Mouse (Mus musculus): Measurements from ENCODE around the gene Rtn4rl1. TPM values are rescaled to one million over a fixed set of nuclear protein-coding genes. Genes with fewer than 3 reads are reported as not detected.

The Rtn4rl1 gene
- polyA plus RNA-seq, 1 experiment from 2014 or later = 2.4 TPM

GRCm38 (mm10) chr11:75198792-75199191 lies 5.2 kb downstream of the Rtn4rl1 start:
- ATAC-seq (ENCODE audit: low FRiP score) = no peak
- no peaks in the 10 kb centered on the region for H3K9me3 ChIP-seq (ENCODE audit: control insufficient read depth, low read length)
- no peak overlapping the region for H3K27ac ChIP-seq (ENCODE audit: low read depth, low read length)
- H3K27me3 ChIP-seq (ENCODE audit: control insufficient read depth, insufficient read depth, low read length) = peaks cover 36% of the 10 kb centered on the region
- WGBS = 61% methylated on average over 4 of the region's 4 CpGs
- DNase-seq (ENCODE audit: low spot score) = no peak
- H3K4me2 ChIP-seq (replicated peaks; ENCODE audit: low read depth, low read length) = no peak overlapping the region
- peaks cover 5% of the 10 kb centered on the region for H3K4me1 ChIP-seq (replicated peaks; ENCODE audit: control insufficient read depth, insufficient read depth, low read length)
- no peak overlapping the region for H3K9ac ChIP-seq (ENCODE audit: low read depth, low read length)
- no peak overlapping the region for H3K4me3 ChIP-seq (ENCODE audit: low read depth, low read length)
- H3K36me3 ChIP-seq (ENCODE audit: control insufficient read depth, insufficient read depth, low read length) = no peaks in the 10 kb centered on the region

- ATAC-seq (ENCODE audit: low FRiP score) = no peak
- H3K27ac ChIP-seq (ENCODE audit: low read depth, low read length) = no peak overlapping the region
- no peak for DNase-seq (ENCODE audit: low spot score)
- peaks cover 25% of the 10 kb centered on the region for H3K27me3 ChIP-seq (ENCODE audit: control insufficient read depth, insufficient read depth, low read length)
- H3K4me2 ChIP-seq (replicated peaks; ENCODE audit: low read depth, low read length) = no peak overlapping the region
- H3K4me3 ChIP-seq (ENCODE audit: low read depth, low read length) = no peak overlapping the region
- no peaks in the 10 kb centered on the region for H3K9me3 ChIP-seq (ENCODE audit: control insufficient read depth, low read length)
- H3K36me3 ChIP-seq (ENCODE audit: control insufficient read depth, insufficient read depth, low read length) = no peaks in the 10 kb centered on the region
- H3K9ac ChIP-seq (ENCODE audit: low read depth, low read length) = no peak overlapping the region
- 88% methylated on average over 5 of the region's 5 CpGs for WGBS
- H3K4me1 ChIP-seq (replicated peaks; ENCODE audit: control insufficient read depth, insufficient read depth, low read length) = peaks cover 2% of the 10 kb centered on the region; the same call in 1 of the 2 replicates
These were observed 6.4 kb downstream of the Rtn4rl1 start for GRCm38 (mm10) chr11:75199951-75200350.

- Histone ChIP-seq H3K36me3 (ENCODE audit: control insufficient read depth, insufficient read depth, low read length) (no peaks in the 10 kb centered on the region), H3K27ac (ENCODE audit: low read depth, low read length) (no peak overlapping the region), H3K4me2 (replicated peaks; ENCODE audit: low read depth, low read length) (no peak overlapping the region), H3K4me3 (ENCODE audit: low read depth, low read length) (no peak overlapping the region), H3K27me3 (ENCODE audit: control insufficient read depth, insufficient read depth, low read length) (peaks cover 15% of the 10 kb centered on the region), H3K9ac (ENCODE audit: low read depth, low read length) (no peak overlapping the region), H3K4me1 (replicated peaks; ENCODE audit: control insufficient read depth, insufficient read depth, low read length) (0 out of 2 replicates have a peak, but pooled peaks cover 2% of the 10 kb centered on the region), H3K9me3 (ENCODE audit: control insufficient read depth, low read length) (no peaks in the 10 kb centered on the region)
- DNase-seq (ENCODE audit: low spot score) = no peak
- no peak for ATAC-seq (ENCODE audit: low FRiP score)
- WGBS = 92% methylated on average over 12 of the region's 12 CpGs
These were observed 7.4 kb downstream of the Rtn4rl1 start for GRCm38 (mm10) chr11:75200935-75201334.

- ATAC-seq (ENCODE audit: low FRiP score) (no peak), DNase-seq (ENCODE audit: low spot score) (no peak)
- no peak overlapping the region for H3K4me3 ChIP-seq (ENCODE audit: low read depth, low read length)
- H3K9me3 ChIP-seq (ENCODE audit: control insufficient read depth, low read length) = no peaks in the 10 kb centered on the region
- H3K4me1 ChIP-seq (replicated peaks; ENCODE audit: control insufficient read depth, insufficient read depth, low read length) = 0 out of 2 replicates have a peak, but pooled peaks cover 2% of the 10 kb centered on the region
- 66% methylated on average over 8 of the region's 8 CpGs for WGBS
- H3K27ac ChIP-seq (ENCODE audit: low read depth, low read length) = no peak overlapping the region
- H3K27me3 ChIP-seq (ENCODE audit: control insufficient read depth, insufficient read depth, low read length) = peaks cover 7% of the 10 kb centered on the region
- no peak overlapping the region for H3K9ac ChIP-seq (ENCODE audit: low read depth, low read length)
- no peaks in the 10 kb centered on the region for H3K36me3 ChIP-seq (ENCODE audit: control insufficient read depth, insufficient read depth, low read length)
- H3K4me2 ChIP-seq (replicated peaks; ENCODE audit: low read depth, low read length) = no peak overlapping the region
These were observed 8.1 kb downstream of the Rtn4rl1 start for GRCm38 (mm10) chr11:75201721-75202120.

GRCm38 (mm10) chr11:75203926-75204325 lies 10.3 kb downstream of the Rtn4rl1 start:
- Histone ChIP-seq H3K9me3 (ENCODE audit: control insufficient read depth, low read length) (no peaks in the 10 kb centered on the region), H3K4me2 (replicated peaks; ENCODE audit: low read depth, low read length) (no peak overlapping the region), H3K27ac (ENCODE audit: low read depth, low read length) (no peak overlapping the region), H3K4me3 (ENCODE audit: low read depth, low read length) (no peak overlapping the region), H3K27me3 (ENCODE audit: control insufficient read depth, insufficient read depth, low read length) (peaks cover 4% of the 10 kb centered on the region; the same call in 1 of the 2 replicates), H3K4me1 (replicated peaks; ENCODE audit: control insufficient read depth, insufficient read depth, low read length) (0 out of 2 replicates have a peak, but pooled peaks cover 2% of the 10 kb centered on the region), H3K9ac (ENCODE audit: low read depth, low read length) (no peak overlapping the region), H3K36me3 (ENCODE audit: control insufficient read depth, insufficient read depth, low read length) (no peaks in the 10 kb centered on the region)
- 90% methylated on average over 4 of the region's 4 CpGs for WGBS
- no peak for DNase-seq (ENCODE audit: low spot score)
- ATAC-seq (ENCODE audit: low FRiP score) = no peak

- no peak overlapping the region for H3K27ac ChIP-seq (ENCODE audit: low read depth, low read length)
- no peak for DNase-seq (ENCODE audit: low spot score)
- no peak overlapping the region for H3K9ac ChIP-seq (ENCODE audit: low read depth, low read length)
- 48% methylated on average over 9 of the region's 9 CpGs for WGBS
- H3K4me1 ChIP-seq (replicated peaks; ENCODE audit: control insufficient read depth, insufficient read depth, low read length) = 0 out of 2 replicates have a peak, but pooled peaks cover 2% of the 10 kb centered on the region
- H3K9me3 ChIP-seq (ENCODE audit: control insufficient read depth, low read length) = no peaks in the 10 kb centered on the region
- no peak overlapping the region for H3K4me3 ChIP-seq (ENCODE audit: low read depth, low read length)
- H3K36me3 ChIP-seq (ENCODE audit: control insufficient read depth, insufficient read depth, low read length) = no peaks in the 10 kb centered on the region
- H3K4me2 ChIP-seq (replicated peaks; ENCODE audit: low read depth, low read length) = no peak overlapping the region
- no peak for ATAC-seq (ENCODE audit: low FRiP score)
- H3K27me3 ChIP-seq (ENCODE audit: control insufficient read depth, insufficient read depth, low read length) = peaks cover 4% of the 10 kb centered on the region; the same call in 1 of the 2 replicates
These were observed 10.9 kb downstream of the Rtn4rl1 start for GRCm38 (mm10) chr11:75204472-75204871.

- no peak for DNase-seq (ENCODE audit: low spot score)
These were observed 12.8 kb downstream of the Rtn4rl1 start for GRCm38 (mm10) chr11:75206347-75206746.

GRCm38 (mm10) chr11:75209363-75209762 lies 15.8 kb downstream of the Rtn4rl1 start:
- Histone ChIP-seq H3K9ac (ENCODE audit: low read depth, low read length) (no peak overlapping the region), H3K9me3 (ENCODE audit: control insufficient read depth, low read length) (no peaks in the 10 kb centered on the region), H3K4me3 (ENCODE audit: low read depth, low read length) (no peak overlapping the region), H3K4me2 (replicated peaks; ENCODE audit: low read depth, low read length) (no peak overlapping the region), H3K36me3 (ENCODE audit: control insufficient read depth, insufficient read depth, low read length) (no peaks in the 10 kb centered on the region), H3K27ac (ENCODE audit: low read depth, low read length) (no peak overlapping the region), H3K27me3 (ENCODE audit: control insufficient read depth, insufficient read depth, low read length) (no peaks in the 10 kb centered on the region), H3K4me1 (replicated peaks; ENCODE audit: control insufficient read depth, insufficient read depth, low read length) (peaks cover 3% of the 10 kb centered on the region; the same call in 1 of the 2 replicates)
- 71% methylated on average over 4 of the region's 4 CpGs for WGBS
- ATAC-seq (ENCODE audit: low FRiP score) (no peak), DNase-seq (ENCODE audit: low spot score) (no peak)

More at GRCm38 (mm10) chr11:75206347-75206746, 12.8 kb downstream of the Rtn4rl1 start:
- H3K36me3 ChIP-seq (ENCODE audit: control insufficient read depth, insufficient read depth, low read length) = no peaks in the 10 kb centered on the region
- no peak for ATAC-seq (ENCODE audit: low FRiP score)
- no peak overlapping the region for H3K4me3 ChIP-seq (ENCODE audit: low read depth, low read length)
- 0 out of 2 replicates have a peak, but pooled peaks cover 2% of the 10 kb centered on the region for H3K4me1 ChIP-seq (replicated peaks; ENCODE audit: control insufficient read depth, insufficient read depth, low read length)
- no peaks in the 10 kb centered on the region for H3K27me3 ChIP-seq (ENCODE audit: control insufficient read depth, insufficient read depth, low read length)
- no peak overlapping the region for H3K4me2 ChIP-seq (replicated peaks; ENCODE audit: low read depth, low read length)
- no peak overlapping the region for H3K9ac ChIP-seq (ENCODE audit: low read depth, low read length)
- H3K27ac ChIP-seq (ENCODE audit: low read depth, low read length) = no peak overlapping the region
- 76% methylated on average over 4 of the region's 4 CpGs for WGBS
- no peaks in the 10 kb centered on the region for H3K9me3 ChIP-seq (ENCODE audit: control insufficient read depth, low read length)

- no peak for DNase-seq (ENCODE audit: low spot score)
- no peak overlapping the region for H3K4me2 ChIP-seq (replicated peaks; ENCODE audit: low read depth, low read length)
- H3K9ac ChIP-seq (ENCODE audit: low read depth, low read length) = no peak overlapping the region
- H3K36me3 ChIP-seq (ENCODE audit: control insufficient read depth, insufficient read depth, low read length) = no peaks in the 10 kb centered on the region
- no peak overlapping the region for H3K4me3 ChIP-seq (ENCODE audit: low read depth, low read length)
- peaks cover 3% of the 10 kb centered on the region; the same call in 1 of the 2 replicates for H3K4me1 ChIP-seq (replicated peaks; ENCODE audit: control insufficient read depth, insufficient read depth, low read length)
- no peaks in the 10 kb centered on the region for H3K9me3 ChIP-seq (ENCODE audit: control insufficient read depth, low read length)
- no peak overlapping the region for H3K27ac ChIP-seq (ENCODE audit: low read depth, low read length)
- WGBS = 67% methylated on average over 4 of the region's 4 CpGs
- no peak for ATAC-seq (ENCODE audit: low FRiP score)
- H3K27me3 ChIP-seq (ENCODE audit: control insufficient read depth, insufficient read depth, low read length) = no peaks in the 10 kb centered on the region
These were observed 16.5 kb downstream of the Rtn4rl1 start for GRCm38 (mm10) chr11:75210093-75210492.
